Mouse (Mus musculus) kidney, postnatal 14 days (tissue): ENCODE data around the gene Cct3.
A peak's percentile ranks its signal among the peaks of the same experiment; 100 is the strongest.
"Not testable (repeated sequence)": the region's sequence is repeated elsewhere in the genome, so short reads cannot be mapped to it uniquely, and the experiment has no call there.

ENCODE experiments used
- DNase-seq: peaks from one replicate; pipeline ENCODE4 v3.0.0; 2022; ENCODE audit warnings: mixed read lengths

Cct3 gene

DNA sequence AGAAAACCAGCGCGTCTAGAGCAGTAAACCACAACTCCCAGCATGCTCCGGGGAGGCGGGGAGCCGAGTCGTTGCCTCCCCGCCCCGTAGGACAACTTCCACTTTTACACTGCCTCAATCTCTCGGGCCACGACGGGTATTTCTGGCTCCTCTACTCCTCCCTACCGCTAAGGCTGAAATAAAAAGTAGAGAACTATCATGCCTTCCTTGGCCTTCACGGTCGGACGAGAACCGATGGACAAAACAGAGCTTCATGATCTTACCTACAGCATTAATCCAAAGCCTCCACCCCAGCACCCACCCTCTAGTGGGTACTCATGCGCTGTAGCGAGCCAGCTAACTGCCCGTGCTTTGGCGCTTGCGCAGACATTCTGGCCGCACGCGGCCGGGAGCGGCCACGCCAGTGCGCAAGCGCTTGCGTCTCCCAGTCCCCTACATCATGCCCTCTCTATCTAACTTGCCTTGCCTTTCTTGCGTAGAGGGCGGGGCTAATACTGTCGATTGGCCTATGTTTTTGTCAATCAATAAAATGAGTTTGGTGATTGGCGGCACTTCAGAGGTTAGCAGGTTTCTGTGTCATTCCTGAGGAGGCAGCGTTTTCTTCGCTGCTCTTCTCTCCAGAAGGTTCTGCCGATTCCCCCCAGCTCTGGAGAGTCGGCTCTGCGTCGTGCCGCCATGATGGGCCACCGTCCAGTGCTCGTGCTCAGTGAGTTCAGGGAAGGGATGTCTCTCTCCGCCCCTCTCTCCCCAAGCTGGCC, at the start of gene Cct3, which contains the start of gene Tsacc:
Cct3 (plus strand) TSS at position 556 of the 758 bp plus-strand sequence.
Tsacc (minus strand) TSS at position 439 of the 758 bp plus-strand sequence.
- peak; percentile 99 for DNase-seq

DNA sequence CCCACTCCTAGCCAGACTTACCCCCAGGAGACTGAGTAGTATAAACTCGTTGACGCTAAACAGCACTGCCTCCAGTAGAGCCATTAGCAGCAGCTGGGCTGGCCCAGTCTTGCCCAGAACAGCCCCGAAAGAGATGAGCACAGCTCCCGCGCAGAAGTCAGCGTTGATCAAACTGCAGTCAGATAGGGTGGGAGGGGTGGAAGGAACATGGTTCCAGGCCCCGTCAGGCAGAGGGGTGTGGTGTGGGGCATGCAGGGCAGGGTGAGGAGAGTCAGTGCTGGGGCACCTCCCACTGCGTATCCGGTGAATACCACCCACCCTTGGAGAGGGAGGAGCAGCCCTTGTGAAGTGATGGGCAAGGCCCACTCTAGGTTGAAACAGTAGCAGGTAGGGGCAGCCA, 49.2 kb upstream of the Cct3 start:
- DNase-seq, result no peak

- DNase-seq, result no peak
Observed at GRCm38 (mm10) chr3:88248406-88248805, 48.5 kb upstream of the Cct3 start.

DNA sequence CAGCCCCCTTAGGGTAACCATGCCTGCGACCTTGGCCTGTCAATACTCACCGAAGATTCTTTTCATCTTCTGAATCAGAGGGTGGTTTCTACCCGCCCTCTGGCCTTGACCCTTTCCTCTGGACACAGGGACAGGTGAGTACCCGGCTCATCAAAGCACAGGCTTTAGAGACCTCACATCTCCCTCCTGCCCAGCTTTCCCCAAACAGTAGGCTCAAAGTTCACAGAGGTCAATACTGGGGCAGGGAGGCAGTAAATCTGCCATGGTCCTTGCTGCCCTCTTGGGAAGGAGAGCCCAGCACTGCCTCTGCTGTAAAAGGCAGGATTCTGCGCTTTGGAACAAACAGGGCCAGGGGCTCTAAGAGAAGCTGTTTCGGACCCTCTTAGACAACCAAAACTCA, 44.2 kb upstream of the Cct3 start:
- no peak for DNase-seq

DNA sequence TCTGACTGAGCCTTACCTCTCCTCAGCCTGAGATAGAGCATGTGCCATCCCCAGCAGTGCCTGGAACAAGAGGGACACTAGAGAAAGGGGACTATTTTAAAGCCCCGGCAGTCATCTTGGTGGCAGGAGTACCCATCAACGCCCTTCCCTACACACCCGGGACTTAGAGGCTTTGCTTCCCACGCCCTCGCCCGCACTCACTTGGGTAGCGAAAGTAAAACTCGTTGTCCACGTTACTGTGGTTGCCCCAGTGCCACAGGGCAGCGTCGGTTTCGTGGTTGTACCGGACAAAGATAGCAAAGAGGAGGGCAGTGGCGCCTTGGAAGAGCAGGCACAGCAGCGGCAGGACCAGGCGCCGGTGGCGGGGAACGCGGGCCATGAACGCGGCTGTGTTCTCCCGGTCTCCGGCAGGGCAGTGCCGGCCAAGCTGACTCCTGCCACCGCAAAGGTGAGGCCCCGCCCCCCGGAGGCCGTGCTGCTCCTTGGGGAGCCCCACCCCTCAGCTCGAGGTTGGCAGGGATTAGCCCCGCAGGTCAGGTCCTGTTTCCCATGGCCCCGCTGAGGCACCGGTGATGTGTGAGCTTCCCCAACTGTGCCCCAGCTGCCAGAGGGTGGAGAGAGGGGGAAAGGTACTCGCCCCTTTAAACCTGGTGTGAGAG, 42.5 kb upstream of the Cct3 start, which contains the start of gene Rhbg:
Rhbg (minus strand) TSS at position 442 of the 659 bp plus-strand sequence.
- peak; percentile 83 for DNase-seq

GRCm38 (mm10) chr3:88255950-88256349, 41.0 kb upstream of the Cct3 start:
- no peak for DNase-seq

GRCm38 (mm10) chr3:88256382-88256781, 40.5 kb upstream of the Cct3 start:
- DNase-seq, result no peak

DNA sequence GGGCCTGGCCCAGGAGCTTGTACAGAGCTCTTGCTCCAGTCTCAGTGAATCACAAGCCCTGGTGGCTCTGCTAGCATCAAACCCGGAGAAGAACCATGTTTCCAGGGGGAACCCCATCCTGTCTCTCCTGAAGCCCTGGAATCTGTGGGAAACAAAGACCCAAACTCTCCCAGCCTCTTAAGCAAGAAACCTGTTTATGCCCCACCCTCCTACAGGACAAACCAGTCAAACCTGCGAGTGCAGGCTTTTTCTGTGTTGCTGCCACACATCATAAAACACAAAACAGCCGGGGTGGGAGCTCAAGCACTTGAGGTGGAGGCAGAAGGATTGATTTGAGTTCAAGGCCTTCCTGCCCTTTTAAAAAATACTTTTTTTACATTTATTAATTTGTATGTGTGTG, 34.6 kb upstream of the Cct3 start:
- no peak for DNase-seq

DNA sequence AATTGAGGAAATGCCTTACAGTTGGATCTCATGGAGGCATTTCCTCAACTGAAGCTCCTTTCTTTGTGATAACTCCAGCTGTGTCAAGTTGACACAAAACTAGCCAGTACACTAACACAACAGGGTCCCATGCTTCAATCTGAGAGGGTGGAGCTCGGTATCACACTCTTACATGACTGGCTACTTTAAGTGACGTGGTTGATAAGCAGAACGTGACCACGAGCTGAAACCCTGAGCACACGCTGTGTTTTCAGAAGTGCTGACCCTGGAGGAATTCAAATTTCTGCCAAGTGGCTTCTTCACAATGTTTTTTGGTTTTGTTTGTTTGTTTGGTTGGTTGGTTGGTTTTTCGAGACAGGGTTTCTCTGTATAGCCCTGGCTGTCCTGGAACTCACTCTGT, 28.9 kb upstream of the Cct3 start:
- DNase-seq, result not testable (repeated sequence)

DNA sequence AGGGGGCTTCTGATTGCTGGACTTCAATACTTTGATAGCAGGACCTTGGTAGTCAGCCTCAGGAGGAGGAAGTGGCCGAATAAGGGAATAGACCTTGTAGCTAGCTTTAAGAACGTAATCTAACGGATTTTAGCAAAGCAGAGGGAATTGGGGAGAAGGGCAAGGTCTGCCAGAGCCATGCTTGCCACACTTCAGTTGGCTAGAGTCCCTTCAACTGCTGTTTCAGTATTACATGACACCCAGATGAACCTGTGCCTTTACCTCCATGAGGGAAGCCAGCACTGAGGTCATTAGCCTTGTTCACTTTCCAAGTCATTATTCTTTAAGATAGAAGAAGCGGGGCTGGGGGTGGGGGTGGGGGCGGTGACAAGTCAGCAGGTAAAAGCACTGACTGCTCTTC, 27.9 kb upstream of the Cct3 start:
- DNase-seq, result no peak

GRCm38 (mm10) chr3:88271298-88271697, 25.6 kb upstream of the Cct3 start:
- DNase-seq, result not testable (repeated sequence)

DNA sequence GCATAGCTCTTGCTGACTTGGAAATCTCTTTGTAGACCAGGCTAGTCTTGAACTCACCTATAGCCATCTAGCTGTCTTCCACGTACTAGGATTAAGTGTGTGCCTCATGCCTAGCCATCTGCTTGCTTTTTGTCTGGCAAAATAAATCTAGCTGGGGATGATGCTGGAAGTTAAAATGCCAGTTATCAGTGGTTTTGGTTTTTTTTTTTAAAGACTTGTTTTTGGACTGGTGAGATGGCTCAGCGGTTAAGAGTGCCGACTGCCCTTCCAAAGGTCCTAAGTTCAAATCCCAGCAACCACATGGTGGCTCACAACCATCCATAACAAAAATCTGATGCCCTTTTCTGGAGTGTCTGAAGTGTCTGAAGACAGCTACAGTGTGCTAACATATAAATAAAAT, 25.1 kb upstream of the Cct3 start:
- DNase-seq, result no peak

- DNase-seq, result no peak
Observed at GRCm38 (mm10) chr3:88274002-88274401, 22.9 kb upstream of the Cct3 start.

DNA sequence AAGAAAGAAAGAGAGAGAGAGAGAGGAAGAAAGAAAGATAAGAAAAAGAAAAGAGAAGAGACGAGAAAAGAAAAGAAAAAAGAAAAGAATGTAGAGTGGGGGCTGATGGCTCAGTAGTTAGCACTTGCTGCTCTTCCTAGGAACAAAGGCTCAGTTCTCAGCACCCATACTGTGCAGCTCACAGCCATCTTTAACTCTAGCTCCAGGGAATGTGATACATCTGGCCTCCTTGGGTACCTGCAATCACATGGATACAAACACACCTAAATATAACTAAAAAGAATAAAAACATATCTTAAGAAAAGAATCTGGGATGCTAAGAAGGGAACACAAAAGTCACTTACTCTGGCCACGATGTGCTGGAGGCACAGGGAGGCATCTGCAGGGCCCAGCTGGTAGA, 20.8 kb upstream of the Cct3 start:
- no peak for DNase-seq

DNA sequence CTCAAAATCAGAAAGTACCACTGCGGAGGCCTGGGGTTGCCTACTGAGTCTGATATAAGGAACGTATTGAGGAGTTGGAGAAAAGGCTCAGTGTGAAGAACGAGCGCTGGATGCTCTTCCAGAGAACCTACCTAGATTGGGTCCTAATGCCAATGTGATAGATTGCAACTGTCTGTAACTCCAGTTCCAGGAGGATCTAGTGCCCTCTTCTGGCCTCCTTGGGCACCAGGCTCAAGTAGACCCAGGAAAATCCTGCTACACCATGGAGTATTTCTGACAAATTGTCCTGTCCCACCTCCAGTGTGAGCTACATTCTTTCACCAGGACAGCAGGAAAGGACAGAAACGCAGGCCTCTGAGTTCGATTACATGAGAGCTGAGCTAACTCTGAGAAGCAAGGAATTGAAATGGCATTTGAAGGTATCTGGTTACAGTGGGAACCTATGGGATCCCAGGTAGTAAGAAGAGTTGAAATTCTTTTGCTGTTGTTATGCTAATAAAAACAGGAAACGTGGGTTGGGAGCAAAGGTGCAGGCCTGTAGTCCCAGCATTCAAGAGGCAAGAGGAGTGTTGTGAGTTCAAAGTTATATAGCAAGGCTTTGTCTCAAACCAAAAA, 20.3 kb upstream of the Cct3 start:
- peak; percentile 36 for DNase-seq

GRCm38 (mm10) chr3:88280035-88280434, 16.9 kb upstream of the Cct3 start:
- no peak for DNase-seq

DNA sequence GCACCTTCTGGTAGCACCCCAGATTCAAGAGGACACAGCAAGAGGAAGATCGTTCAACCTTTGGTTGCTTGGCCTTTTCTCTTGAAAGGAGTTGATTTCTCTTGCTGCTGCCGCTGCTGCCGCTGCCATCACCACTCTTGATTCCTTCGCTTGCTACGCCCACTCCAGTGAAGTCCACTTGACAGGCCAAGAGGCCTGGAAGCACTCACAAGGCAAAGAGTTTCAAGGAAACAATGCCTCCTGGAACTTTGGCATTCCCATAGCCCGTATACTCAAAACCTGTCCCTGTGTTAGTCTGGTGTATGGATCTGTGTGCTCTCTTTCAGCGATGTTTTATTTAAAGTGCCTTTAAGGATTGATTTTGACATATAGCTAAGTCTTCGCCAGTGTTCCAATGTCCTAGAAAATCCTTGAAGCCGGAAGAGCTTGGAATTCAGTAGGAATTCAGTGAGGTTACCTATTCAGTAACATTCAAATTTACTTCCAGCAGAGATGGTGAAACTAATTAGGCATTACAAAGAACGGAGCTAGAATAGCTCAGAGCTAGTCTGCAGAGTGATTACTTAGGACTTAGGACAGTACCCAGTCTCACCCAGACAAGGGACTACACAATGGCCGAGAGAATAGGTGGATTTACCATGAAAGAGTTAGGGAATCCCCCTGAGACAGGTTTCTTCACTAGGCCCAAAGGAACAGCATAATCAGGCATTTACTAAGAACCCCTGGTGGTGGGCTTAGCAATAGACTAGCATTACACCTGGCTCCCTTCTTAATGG, 15.6 kb upstream of the Cct3 start:
- not testable (repeated sequence) for DNase-seq

- DNase-seq, result not testable (repeated sequence)
Observed at GRCm38 (mm10) chr3:88284815-88285564, 11.9 kb upstream of the Cct3 start.

GRCm38 (mm10) chr3:88285565-88285895, 11.4 kb upstream of the Cct3 start:
- not testable (repeated sequence) for DNase-seq

DNA sequence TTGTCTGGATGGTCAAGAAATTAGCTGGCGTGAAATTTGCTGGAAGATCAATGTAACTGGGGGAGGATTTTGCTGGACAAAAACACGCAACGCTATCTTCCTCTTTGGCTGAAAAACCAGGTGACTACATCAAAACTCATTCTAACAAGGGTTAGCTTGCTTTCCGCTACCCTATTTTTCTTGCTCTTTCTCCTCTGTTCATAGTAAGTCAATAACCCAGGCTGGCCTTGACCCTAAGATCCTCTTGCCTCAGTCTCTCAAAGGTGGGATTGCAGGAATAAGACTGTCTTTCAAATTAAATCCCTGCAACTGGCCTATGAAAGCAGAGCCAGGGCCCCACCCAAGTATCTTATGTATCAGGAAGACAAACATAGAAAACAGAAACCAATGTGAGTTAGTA, 9.8 kb upstream of the Cct3 start, which contains the start of gene Gm38392:
Gm38392 (minus strand) TSS at position 101 of the 400 bp plus-strand sequence.
- no peak for DNase-seq

- not testable (repeated sequence) for DNase-seq
Observed at GRCm38 (mm10) chr3:88288133-88288713, 8.7 kb upstream of the Cct3 start.

DNA sequence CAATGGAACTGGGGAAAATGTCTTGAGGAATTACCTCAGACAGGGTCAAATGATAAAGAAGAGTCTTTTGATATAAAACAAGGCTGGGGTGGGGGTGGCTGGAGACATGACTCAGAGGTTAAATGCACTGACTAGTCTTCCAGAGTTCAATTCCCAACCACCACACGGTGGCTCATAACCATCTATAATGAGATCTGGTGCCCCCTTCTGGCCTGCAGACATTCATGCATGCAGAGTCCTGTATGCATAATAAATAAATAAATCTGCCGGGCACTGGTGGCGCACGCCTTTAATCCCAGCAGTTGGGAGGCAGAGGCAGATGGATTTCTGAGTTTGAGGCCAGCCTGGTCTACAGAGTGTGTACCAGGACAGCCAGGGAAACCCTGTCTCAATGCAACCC, 4.9 kb upstream of the Cct3 start:
- DNase-seq, result peak; percentile 13
